Mouse (Mus musculus): ENCODE data around the gene Henmt1. TPM values are rescaled to one million over a fixed set of nuclear protein-coding genes. Genes with fewer than 3 reads are reported as not detected.

Henmt1 gene
- total RNA-seq, 1 experiment from 2014 or later = not detected

GRCm38 (mm10) chr3:108938691-108939090 lies 982 bp upstream of the Henmt1 start:
- ATAC-seq (replicated peaks; ENCODE audit: low read depth, poor library complexity, severe bottlenecking) = no peak

DNA sequence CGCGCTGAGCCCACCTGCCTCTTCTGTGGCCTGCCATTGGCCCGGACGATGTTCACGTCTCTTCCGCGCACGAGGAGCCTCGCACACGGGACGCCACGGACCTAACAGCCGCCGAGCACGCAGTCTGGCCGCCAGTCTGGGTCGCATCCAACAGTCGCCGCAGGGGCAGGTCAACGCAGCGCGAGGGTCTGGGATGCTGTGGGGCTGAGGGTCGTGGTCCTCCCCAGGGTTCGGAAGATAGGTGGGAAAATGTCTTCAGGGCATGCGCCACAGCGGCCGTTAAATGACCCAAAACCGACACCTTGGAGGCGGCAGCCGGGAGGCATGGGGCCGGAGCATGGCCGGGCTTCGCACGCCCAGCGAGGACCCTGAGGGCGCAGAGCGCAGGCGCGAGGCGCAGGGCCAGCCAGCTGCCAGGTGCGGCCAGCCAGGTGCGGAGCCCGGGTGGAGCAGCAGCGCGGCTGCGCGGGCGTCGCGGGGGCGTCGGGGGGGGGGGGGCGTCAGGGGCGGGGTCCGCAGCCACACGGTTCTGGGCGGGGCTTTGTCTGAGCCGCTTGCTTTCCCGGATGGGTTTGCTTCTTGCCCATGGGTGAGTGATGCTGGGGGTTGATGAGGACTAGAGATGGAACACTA lies 444 bp downstream of the Henmt1 start, which contains the start of gene Gm9857:
Gene Gm9857, minus strand, starts transcription at position 445 of the 633 bp plus-strand sequence.
- no peak for ATAC-seq (replicated peaks; ENCODE audit: low read depth, poor library complexity, severe bottlenecking)

DNA sequence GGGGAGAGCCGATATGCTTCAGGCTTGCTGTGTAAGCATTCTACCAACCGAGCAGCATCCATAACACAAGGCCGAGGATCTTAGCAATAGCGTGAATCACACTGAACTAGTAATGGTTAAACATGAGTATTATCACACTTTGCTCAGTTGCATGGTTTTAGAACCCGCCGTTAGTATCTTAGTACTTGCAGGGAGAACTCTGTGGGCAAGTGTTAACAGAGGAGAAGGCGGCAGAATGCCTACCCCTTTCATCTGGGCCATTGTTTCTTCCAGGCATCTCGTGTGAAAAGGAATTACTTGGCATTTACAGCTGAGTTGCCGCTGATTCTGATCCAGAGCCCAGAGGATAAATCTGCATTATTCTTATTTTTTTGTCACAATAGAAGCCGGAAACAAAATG lies 1.3 kb downstream of the Henmt1 start:
- no peak for ATAC-seq (replicated peaks; ENCODE audit: low read depth, poor library complexity, severe bottlenecking)

DNA sequence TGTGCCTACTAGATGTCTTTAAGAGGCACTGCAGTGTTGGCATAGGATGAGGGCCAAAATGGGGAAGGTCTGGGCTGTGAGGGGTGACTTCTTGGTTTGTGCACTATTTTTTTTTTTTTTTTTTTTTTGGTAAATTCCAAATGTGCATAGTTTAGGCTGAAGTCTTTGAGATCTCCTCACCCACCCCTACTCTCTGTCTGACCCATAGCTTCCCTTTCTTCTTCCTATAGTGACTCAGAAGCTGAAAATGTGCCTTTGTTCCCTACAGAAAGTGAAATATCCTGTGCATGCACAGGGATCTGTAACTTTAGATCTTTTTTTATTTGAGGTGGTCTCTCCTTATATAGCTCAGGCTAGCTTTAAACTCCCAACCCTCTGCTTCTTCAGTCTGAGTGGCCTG lies 18.3 kb downstream of the Henmt1 start:
- ATAC-seq (replicated peaks; ENCODE audit: low read depth, poor library complexity, severe bottlenecking) = 0 out of 2 replicates have a peak, but pooled peaks have one; percentile 19

- no peak for ATAC-seq (replicated peaks; ENCODE audit: low read depth, poor library complexity, severe bottlenecking)
Measured at GRCm38 (mm10) chr3:108959680-108960295, 20.1 kb downstream of the Henmt1 start.

DNA sequence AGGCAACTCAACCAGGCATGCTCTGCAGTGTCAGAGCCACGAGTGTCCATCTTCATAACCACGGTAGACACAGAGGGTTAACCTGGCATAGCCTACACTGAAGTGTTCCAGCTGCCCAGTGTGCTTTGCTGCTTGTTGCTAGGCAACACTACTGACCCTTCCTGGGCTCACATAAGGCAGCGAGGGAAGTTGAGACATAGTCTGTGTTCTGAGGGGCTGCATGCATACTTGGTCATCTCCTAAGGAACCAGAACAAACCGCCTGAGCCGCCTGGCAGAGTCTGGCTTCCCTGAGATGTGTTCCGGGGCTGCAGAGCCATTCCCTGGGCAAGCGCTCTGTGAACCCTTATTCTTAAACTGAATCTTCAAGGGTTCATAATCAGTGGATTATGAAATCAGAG lies 21.6 kb downstream of the Henmt1 start:
- ATAC-seq (replicated peaks; ENCODE audit: low read depth, poor library complexity, severe bottlenecking) = no peak; the same call in 1 of the 2 replicates

GRCm38 (mm10) chr3:108961655-108962054 lies 22.0 kb downstream of the Henmt1 start:
- ATAC-seq (replicated peaks; ENCODE audit: low read depth, poor library complexity, severe bottlenecking) = no peak; the same call in 1 of the 2 replicates

DNA sequence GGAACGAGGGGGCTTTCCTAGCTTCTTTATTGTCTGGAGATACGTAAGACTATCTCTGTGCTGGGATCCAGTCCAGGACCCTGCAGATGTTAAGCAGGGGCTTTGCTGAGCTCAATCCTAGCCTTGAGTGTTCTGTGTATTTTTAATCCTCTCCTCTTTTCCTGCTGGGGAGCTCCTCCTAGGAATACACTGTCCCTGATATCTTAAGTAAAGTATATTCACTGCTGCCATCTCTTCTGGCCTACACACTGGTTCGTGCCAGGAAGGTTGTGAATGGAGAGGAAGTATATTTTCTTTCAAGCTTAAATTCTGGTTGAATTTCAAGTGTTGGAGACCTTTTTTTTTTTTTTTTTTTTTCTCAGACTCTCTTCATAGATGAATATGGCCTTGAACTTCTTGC lies 23.6 kb downstream of the Henmt1 start:
- no peak for ATAC-seq (replicated peaks; ENCODE audit: low read depth, poor library complexity, severe bottlenecking)

GRCm38 (mm10) chr3:108963776-108964175 lies 24.1 kb downstream of the Henmt1 start:
- no peak for ATAC-seq (replicated peaks; ENCODE audit: low read depth, poor library complexity, severe bottlenecking)

GRCm38 (mm10) chr3:108964361-108965044 lies 24.8 kb downstream of the Henmt1 start:
- no peak for ATAC-seq (replicated peaks; ENCODE audit: low read depth, poor library complexity, severe bottlenecking)

DNA sequence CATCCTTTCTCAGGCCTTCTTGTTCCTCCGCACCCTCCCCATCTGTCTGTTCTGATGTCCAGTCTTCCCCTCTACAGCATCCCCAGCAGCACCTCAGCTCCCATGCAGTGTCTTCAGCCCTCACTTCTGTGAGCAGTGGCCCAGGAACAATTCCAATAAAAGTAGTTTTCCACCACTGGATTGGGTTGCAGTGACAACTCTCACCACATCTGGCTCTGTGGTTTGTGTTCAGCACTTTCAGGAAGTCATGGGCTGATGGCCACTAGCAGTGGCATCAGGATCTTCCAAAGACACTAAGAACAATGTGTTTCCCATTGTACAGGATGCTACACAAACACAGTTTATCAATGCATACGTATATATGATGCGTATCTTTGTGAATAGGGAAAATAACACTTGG lies 26.4 kb downstream of the Henmt1 start:
- peak; percentile 70 for ATAC-seq (replicated peaks; ENCODE audit: low read depth, poor library complexity, severe bottlenecking)

GRCm38 (mm10) chr3:108973980-108974660 lies 34.4 kb downstream of the Henmt1 start:
- ATAC-seq (replicated peaks; ENCODE audit: low read depth, poor library complexity, severe bottlenecking) = no peak

DNA sequence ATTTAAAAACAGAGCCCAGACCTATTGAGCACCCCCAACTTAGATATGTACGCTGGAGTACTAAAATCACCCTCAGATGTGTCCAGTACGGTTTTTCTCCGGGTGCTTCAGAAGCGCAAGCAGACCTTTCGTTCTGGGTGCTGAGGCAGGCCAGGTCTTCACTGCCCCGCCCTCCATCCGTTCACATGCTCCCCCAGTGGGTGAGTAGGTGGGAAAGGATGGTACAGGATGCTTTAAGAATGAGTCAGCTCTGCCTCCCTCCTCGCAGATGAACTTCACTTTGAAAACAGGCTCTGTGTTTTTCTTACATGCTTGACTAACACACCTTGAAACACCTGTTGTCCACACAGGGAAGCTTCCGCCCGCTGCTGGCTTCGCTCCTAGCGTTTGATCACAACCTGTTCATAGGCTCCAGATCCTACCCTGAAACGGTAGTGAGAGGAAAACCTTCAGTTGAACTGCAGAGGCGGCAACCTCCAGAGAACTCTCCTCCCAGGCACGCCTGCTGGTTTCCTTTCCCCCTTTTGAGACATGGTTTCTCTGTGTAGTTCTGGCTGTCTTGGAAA lies 35.3 kb downstream of the Henmt1 start:
- no peak for ATAC-seq (replicated peaks; ENCODE audit: low read depth, poor library complexity, severe bottlenecking)

DNA sequence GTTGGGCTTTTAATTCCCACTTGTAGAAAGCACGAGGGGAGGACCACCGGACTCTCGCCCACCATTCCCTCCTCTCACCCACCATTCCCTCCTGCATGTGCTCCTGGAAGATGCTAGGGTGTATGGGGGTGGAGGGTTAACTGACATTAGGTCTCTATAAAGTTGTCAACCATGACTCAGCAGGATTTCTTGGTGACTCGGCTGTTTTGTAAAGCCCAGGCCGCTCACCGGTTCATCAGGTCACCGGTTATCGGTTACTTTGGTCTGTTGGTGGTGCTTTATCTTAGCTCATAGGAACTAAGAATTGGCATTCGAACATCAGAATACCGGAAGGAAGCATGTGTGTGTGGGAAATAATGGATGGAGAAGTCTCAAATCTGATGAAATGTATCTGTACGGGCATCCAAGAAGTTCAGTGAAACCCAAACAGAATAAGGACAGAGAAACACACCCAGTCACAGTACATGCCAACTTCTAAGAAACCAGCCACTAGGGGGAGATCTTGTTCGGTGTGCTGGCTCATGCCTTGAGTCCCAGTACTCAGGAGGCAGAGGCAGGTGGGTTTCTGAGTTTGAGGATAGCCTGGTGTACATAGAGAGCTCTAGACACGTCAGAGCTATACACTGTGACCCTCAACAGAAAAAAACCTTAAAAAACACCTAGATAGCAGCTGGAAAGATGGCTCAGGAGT lies 37.8 kb downstream of the Henmt1 start:
- ATAC-seq (replicated peaks; ENCODE audit: low read depth, poor library complexity, severe bottlenecking) = peak; percentile 62

- 0 out of 2 replicates have a peak, but pooled peaks have one; percentile 11 for ATAC-seq (replicated peaks; ENCODE audit: low read depth, poor library complexity, severe bottlenecking)
Measured at GRCm38 (mm10) chr3:108981946-108982345, 42.3 kb downstream of the Henmt1 start.

- ATAC-seq (replicated peaks; ENCODE audit: low read depth, poor library complexity, severe bottlenecking) = peak; percentile 63; the same call in 1 of the 2 replicates
Measured at GRCm38 (mm10) chr3:108983989-108984388, 44.3 kb downstream of the Henmt1 start.

DNA sequence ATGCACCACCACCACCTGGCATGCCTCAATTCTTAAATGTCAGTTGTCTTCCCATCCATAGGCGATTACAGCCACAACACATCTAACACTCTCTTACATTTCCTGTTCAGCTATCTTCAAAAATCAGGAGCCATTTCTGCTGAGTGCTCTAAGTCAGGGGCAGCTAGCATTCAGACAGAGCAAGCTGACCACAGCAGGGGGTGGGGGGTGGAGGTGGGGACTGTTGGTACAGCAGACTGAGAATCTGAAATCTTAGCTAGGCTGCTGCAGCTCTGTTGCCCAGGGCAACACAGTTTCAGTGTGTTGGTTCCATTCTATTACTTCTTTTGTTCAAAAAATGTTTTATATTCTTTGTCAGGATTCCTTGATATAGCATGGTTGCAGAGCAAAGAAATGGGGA lies 46.9 kb downstream of the Henmt1 start:
- ATAC-seq (replicated peaks; ENCODE audit: low read depth, poor library complexity, severe bottlenecking) = 0 out of 2 replicates have a peak, but pooled peaks have one; percentile 43

DNA sequence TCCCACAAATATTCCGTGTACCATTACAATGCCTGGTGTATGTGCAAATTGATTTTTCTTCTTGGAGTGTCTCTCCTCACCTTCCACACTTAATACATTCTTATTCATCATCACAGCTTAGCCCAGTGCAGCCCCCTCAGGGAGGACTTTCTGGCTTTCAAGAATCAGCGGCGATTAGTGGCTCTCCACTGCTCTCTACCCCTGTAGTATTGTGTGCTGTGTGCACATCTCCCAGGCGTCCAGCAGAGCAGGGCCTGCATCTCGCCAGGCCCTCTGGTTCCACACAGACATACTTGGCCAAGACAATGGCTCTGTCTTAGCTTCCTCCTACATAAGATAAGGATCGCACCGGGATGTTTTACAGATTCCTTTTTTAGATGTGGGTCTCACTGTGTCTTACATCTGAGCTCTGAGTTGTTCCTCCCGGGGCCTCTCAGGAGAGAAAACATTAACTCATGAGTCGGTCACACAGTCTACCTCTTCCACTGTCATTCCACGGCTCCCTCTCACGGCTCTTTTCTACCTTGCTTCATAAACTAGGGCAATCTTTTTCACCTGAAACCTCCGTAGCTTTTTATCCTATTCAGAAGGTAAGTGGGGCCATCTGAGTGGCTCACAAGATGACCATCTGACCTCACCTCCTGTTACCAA lies 47.5 kb downstream of the Henmt1 start:
- ATAC-seq (replicated peaks; ENCODE audit: low read depth, poor library complexity, severe bottlenecking) = no peak

- ATAC-seq (replicated peaks; ENCODE audit: low read depth, poor library complexity, severe bottlenecking) = no peak
Measured at GRCm38 (mm10) chr3:108989971-108990548, 50.4 kb downstream of the Henmt1 start.

Data from common myeloid progenitor, adult 5-6 weeks (primary cell).